Mouse (Mus musculus) lung, postnatal 10 days (tissue): Measurements from ENCODE around the gene Dnah17.

ENCODE experiments used
- DNase-seq: peaks from one replicate; pipeline ENCODE4 v3.0.0; 2021

Gene Dnah17

GRCm38 (mm10) chr11:118085176-118085575 lies 45.3 kb downstream of the Dnah17 start:
- DNase-seq = no peak

DNA sequence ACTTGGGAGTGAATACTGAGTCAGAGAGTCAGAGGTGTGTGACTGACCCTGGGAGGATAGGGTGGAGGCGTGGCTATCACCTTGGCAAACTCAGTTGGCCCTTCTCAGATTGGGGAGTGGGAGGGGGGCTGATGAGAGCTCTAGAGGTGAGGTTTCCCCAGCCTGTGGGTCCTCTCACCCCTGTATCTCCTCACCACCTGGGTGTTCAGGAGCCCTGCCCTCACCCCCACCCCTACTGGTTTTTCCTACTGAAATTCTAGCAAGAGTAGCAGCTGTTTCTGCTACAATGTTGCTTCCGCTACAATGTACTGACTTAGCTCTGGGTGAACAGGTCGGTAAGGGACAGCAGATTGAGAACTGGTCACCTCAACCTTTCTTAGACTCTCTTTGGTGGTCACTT lies 46.2 kb downstream of the Dnah17 start:
- no peak for DNase-seq

DNA sequence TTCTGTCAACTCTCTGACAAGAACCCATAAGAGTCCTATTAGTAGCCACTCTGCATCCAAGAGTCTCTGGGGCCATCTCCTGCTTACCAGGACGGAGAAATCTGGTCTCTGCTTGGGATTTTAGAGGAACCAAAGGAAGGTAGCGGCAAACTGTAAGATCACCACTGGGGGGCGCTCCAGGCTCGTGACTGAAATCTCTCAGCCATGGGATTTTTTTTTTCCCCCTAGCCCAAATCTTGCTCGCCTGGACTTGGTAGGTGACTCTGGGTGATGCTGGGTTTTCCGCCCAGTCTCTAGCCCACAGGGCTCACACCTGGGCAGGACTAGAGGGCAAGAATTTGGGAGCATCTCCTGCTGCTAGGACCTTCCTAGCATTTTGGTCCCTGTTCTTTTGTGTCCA lies 46.6 kb downstream of the Dnah17 start:
- peak; percentile 86 for DNase-seq

DNA sequence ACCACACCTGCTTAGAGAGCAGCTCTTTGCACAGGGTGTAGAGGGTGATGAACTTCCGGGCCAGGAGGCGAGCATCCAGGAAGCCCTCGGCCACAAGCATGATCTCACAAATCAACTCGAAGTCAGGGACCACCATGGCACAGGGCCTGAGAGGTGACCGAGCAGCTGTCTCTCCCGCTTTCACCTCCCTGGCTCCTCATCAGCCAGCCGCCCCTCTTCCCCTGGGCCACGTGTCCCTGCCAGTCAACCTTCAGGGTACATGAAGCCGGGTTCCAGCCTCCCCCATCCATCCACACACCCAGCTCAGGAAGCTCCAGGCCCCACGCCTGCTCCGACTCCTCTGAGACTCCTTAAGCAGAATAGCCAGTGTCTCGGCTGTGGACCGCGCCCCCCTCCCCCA lies 48.1 kb downstream of the Dnah17 start:
- no peak for DNase-seq

- DNase-seq = no peak
Observed at GRCm38 (mm10) chr11:118079750-118080149, 50.7 kb downstream of the Dnah17 start.

DNA sequence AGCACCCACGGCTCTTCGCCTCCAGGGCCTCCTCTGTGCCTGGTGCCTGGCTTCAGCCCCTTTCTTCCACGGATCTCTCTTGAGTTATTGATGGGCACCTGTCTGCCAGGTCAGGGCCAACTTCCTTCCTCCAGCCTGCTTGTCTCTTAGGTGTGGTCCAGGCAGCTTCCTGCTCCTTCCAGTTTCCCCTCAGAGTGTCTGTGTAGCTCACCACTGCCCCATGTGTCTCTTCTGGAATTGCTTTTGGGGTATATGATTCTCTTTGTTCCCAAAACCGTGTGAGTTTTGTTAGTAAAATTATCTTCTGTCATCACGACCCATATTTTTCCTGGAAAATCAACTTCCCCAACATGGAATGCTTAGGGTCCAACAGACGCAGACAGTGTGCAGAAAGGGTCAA lies 53.5 kb downstream of the Dnah17 start:
- peak; percentile 30 for DNase-seq

- peak; percentile 86 for DNase-seq
Observed at GRCm38 (mm10) chr11:118075035-118075522, 55.4 kb downstream of the Dnah17 start.

- DNase-seq = peak; percentile 67
Observed at GRCm38 (mm10) chr11:118071227-118071912, 59.1 kb downstream of the Dnah17 start.

DNA sequence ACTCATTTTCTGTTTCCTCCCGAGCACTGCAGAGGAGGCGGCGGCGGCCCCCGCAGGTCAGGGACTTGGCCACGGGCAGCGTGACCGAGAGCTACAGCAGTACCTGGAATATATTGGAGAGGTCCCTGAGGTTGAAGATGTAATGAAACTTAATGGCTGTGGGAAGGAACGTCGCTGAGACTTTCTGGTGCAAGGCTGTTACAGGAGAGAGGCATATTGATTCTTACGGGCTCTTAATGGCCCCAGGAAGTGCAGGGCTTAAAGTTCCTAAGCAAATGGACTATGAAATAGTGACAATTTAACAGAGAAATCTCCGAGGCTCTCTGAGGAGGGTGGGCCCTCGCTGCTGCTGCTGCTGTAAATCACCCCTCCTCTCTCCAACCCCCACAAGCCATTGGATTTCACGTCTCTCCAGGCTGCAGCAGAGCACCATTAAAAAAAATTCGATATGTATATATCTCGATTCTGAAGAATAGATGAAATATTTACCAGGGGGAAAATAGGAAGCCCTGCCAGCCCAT lies 61.6 kb downstream of the Dnah17 start:
- no peak for DNase-seq

DNA sequence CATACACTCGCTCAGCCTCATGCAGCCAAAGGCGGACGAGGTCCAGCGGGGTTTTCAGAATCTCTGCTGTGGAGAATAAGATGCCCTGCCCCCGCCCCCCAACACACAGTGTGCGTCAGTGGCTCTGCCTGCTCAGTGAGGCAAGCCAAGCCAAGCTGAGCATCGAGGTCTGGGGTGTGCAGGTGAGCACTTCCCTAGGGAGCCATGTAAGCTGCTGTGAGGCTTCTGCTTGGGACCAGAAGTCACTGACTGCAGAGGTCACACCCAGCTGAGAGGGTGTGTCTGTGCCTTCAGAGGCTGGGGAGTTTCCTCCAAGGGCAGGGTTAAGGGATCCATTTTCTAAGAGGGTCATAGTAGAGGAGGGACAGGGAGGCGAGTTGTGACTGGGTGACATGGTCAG lies 62.8 kb downstream of the Dnah17 start:
- no peak for DNase-seq

DNA sequence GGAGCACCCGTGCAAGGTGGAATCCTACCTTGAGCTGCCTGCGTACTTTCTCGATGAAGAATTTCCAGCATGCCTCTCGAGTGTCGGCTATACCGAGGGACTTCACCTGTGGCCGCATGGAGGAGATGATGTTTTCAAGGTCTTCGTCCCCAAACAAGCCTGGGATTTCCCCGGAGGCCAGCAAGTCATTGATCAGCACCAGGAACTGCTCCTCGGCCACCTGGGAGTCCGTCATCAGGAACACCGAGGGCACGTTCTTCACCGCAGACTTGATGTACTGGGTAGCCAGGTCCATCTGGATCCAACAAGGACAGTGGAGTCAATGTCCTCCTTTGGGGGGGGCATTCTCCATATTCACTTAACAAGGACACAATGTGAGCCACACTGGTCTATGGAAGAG lies 70.4 kb downstream of the Dnah17 start:
- no peak for DNase-seq

- no peak for DNase-seq
Observed at GRCm38 (mm10) chr11:118058872-118059271, 71.6 kb downstream of the Dnah17 start.

- no peak for DNase-seq
Observed at GRCm38 (mm10) chr11:118058367-118058766, 72.1 kb downstream of the Dnah17 start.

DNA sequence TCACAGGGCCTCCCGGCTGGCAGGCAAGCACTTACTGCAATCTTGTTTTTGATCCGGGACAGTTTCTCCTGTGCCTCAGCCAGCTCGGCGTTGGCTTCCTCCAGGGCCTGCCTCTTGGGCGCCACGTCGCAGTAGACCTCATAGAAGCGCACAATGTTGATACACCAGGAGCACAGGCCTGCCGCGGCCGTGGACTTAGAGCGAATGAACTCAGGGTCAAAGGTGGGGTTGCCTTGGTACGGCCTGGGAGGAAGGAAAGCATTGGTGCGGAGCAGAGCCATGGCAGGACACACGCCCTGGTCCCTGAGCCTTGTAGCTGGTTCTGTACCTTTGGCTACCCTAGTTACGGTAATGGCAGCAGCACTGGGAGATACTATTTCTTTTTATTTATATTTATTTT lies 80.3 kb downstream of the Dnah17 start:
- no peak for DNase-seq

- DNase-seq = peak; percentile 27
Observed at GRCm38 (mm10) chr11:118049641-118050040, 80.8 kb downstream of the Dnah17 start.

DNA sequence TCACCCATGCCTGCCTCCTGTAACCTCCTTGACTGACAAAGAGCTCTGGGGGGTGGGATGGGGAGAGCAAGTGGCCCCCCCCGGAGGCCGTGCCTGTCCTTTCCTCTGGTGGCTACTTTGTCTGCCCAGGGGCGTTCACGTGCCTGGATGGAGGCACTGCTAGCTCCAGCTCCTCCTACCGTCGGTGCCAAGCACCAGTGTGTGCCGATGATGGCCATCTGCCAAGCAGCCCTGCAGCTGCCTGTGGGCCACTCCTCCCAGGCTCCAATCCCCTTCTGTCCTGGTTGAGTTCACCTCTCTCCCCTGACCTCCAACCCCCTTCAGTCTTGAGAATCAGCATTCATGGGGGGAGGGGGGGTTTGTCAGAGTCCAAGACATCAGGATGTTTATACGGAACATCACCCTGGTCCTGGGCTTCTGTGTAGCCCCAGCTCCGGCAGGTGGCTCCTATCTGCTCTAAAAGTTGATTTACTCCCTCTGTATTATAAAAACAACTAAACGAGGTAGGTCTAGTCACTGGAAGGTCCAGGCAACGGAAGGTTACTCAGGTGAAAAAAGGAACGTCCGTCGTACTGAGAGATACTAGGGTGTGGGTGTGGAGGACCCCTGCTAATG lies 87.0 kb downstream of the Dnah17 start:
- peak; percentile 65 for DNase-seq

GRCm38 (mm10) chr11:118042791-118043190 lies 87.6 kb downstream of the Dnah17 start:
- no peak for DNase-seq

DNA sequence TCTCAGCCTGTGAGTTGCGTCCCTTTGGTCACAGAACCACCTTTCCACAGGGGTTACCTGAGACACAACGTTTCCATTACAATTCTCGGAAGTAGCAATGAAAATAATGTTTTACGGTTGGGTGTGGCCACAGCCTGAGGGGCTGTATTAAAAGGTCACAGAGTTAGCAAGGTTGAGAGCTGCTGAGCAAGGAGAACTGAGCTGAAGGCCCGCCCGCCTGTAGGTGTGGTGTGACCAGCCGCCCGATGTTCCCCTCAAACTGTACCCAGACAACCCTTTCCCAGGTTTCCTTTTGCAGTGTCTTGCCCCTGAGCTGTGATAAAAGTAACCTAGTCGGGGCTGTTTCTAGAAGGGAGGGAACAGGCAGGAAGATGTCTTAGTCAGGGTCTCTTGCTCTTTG lies 95.4 kb downstream of the Dnah17 start:
- DNase-seq = no peak

GRCm38 (mm10) chr11:118034395-118034794 lies 96.0 kb downstream of the Dnah17 start:
- no peak for DNase-seq

- DNase-seq = no peak
Observed at GRCm38 (mm10) chr11:118031134-118031533, 99.3 kb downstream of the Dnah17 start.

GRCm38 (mm10) chr11:118029170-118029569 lies 101.3 kb downstream of the Dnah17 start:
- no peak for DNase-seq

GRCm38 (mm10) chr11:118024111-118024510 lies 106.3 kb downstream of the Dnah17 start:
- DNase-seq = no peak

DNA sequence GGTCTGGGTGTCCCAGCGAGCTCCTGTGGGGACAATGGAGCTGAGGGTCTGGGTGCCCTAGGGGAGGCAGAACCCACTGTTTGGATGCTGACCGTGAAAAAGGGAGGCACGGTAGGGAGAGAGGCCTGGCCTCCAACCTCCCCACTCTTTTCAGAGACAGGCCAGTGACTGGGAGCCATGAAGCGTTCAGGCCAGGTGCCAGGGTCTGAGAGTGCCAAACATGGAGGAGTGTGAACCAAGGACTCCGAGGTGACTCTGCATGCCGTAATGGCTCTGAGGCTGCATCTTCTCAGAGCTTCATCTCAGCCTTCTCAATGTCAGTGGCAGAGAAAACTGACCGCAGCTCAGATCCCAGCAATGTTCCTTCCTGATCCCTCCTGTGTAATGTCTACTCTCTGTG lies 107.0 kb downstream of the Dnah17 start:
- DNase-seq = no peak

GRCm38 (mm10) chr11:118021806-118022205 lies 108.6 kb downstream of the Dnah17 start:
- peak; percentile 86 for DNase-seq
